Mouse (Mus musculus): ENCODE measurements around the gene Nbeal1.
A peak's percentile ranks its signal among the peaks of the same experiment; 100 is the strongest.
"Not testable (repeated sequence)": the region's sequence is repeated elsewhere in the genome, so short reads cannot be mapped to it uniquely, and the experiment has no call there.

The Nbeal1 gene

DNA sequence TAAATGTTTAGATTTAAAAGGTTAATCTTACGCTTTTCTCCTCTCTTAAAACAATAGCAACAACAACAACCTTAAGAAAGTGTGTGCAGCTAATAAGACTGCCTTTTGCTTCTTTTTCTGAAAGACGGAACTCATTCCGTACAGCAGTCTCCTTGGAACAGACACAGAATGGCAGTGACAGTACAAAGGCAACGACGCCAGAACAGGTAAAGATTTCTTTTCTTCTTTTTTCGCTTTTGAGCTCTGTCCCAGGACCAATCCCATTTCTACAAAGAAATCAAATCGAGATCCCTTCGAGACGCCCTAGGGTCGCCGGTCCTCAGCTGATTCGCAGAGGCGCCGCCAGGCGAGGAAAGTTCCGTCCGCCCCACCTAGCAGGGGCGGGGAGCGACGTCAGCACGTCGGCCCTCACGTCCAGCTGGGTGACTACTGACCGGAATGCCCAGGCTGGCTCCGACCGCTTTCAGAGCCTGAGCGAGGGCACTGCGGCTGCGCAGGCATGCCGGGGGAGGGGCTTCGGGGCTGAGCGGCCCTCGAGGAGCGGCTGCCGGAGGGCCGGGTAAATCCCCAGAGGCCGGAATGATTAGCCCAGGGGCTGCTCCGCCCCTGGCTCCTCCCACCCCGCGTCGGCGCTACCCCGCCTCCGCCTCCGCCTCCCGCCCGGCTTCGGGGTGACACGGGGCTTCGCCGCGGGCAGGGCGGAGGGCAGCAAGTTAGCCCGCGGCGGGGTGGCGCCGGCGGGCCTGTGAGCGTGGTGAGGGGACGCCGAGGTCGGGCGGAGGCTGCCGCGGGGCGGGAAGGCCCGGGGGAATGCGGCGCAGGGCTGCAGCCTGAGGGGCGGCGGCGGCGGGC is at the start of gene Nbeal1:
Gene Nbeal1 (plus strand): TSS at position 668 of the 852 bp plus-strand sequence.
- DNase-seq (ENCODE audit: low spot score) = peak; percentile 100

DNA sequence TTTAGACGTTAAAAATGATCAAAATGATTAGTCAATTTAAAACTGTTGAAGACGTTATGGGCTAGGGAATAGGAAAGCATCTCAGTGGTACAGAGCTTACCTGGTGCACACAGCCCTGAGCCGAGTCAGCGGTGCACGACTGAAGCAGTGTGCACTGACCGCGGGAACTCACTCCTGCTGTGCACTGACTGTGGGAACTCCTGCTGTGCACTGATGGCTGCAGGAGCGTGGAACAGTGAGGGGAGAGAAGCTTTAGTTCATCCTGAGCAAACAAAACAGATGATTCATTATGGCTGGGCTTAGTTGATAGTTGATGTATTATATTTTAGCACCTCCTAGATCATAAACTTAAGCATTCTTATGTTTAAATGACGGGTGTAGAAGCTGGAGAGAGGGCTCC is 43.1 kb upstream of the Nbeal1 start:
- DNase-seq (ENCODE audit: low spot score) = no peak

DNA sequence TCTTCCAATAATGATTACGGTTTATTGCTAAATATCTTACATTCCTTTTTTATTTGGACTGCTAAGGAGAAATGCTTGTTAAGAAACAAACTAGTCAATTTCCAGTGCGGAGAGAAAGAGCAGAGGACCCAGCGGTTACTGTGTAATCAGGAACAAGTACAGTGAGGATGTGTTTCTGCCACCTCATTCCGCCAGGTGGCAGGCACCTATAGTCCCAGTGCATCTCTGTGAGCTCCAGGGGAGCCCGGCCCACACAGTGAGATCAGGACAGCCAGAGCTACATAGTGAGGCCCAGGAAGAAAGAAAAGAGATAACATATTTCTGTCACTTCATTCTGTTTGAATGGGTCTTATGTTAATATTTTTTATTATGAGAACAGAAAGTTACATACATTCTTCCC is 27.7 kb upstream of the Nbeal1 start:
- DNase-seq (ENCODE audit: low spot score) = no peak

DNA sequence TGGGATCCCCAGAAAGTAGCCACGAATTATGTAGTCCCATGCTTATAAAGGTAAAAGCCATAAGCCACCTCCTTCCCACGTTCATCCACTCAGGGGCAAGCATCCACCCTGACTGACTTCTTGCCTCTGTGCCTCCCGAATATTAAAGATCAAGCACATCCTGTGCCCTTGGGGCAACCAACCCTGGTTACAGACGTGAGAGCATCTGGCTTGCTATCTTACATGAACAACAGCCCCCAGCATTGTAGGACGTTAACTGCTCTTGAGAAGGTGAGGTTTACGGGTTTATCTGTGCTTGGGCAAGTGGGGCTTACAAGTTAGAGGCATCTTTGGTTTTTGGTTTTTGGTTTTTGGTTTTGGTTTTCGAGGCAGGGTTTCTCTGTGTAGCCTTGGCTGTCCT is 23.7 kb upstream of the Nbeal1 start:
- DNase-seq (ENCODE audit: low spot score) = no peak

DNA sequence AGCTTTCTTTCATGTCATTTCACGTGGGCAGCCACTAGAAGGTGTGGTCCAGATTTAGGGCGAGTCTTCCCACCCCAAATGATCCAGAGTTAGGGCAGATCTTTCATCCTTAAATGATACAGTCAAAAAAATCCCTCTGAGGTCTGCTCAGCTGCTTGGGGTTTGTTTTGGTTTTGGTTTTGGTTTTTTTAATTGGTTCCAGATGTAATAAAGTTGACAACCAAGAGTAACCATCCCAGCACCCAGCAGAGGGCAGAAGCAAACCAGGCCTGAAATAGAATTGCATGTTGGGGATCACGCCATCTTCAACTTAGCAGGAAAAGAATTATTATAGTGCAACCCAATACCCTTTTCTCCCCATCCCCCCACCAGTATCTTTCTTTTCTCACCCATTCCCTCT is 22.0 kb upstream of the Nbeal1 start:
- DNase-seq (ENCODE audit: low spot score) = peak; percentile 18

DNA sequence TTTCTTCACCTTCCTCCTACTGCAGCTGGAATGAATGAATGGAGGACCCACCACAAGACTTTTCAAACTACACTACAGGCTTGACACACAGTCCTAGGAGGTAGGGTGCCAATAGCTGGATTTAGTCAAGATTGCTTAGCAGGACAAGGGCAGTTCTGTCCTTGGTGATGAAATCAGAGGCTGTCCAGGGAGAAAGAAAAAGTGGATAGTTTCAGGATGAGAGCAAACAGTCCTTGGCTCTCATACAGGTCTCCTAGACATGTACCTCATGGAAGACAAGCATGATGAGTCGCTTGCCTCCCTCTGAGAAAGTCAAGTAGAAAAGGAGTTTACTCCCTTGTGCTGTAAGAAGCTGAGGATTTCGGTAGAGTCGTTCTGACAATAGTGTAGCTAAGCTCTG is 16.7 kb upstream of the Nbeal1 start:
- DNase-seq (ENCODE audit: low spot score) = no peak

- DNase-seq (ENCODE audit: low spot score) = no peak
Measured at GRCm38 (mm10) chr1:60169626-60170025, 10.8 kb upstream of the Nbeal1 start.

DNA sequence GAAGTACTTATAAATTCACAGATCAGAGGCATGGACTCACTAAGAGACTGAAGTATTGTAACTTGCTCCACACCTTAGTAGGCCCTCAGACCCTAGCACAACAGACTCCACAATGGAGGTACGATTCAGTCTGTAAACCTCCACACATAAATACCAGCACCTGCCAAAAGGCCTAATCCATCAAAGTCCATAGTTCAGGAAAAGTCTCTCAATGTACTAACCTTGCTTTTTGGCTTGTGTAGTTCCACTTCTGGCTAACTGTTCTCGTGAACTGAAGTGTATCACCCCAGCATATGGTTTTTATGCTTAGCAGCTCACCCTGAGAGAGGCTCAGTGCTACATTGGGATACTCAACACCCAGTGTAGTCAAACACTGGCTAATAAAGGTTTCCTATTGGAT is 10.1 kb upstream of the Nbeal1 start:
- DNase-seq (ENCODE audit: low spot score) = no peak

DNA sequence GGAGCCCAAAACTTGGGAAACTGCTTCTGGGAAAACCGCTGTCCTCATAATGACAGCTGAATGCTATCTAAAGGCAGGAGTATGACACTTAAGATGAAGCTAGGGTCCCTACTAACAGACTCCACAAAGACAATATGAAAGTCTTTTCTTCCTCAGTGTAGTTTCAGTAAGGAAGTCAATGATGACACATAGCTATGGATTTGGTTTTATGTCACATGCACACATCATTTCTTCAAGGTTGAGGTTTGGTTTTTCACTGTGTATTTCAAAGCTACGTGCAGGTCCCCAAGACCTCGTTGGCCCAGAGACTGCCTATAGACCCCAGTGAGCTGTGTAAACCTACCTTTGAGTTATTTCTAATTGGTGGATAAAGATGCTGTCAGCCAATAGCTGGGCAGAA is 7.3 kb upstream of the Nbeal1 start:
- no peak for DNase-seq (ENCODE audit: low spot score)

DNA sequence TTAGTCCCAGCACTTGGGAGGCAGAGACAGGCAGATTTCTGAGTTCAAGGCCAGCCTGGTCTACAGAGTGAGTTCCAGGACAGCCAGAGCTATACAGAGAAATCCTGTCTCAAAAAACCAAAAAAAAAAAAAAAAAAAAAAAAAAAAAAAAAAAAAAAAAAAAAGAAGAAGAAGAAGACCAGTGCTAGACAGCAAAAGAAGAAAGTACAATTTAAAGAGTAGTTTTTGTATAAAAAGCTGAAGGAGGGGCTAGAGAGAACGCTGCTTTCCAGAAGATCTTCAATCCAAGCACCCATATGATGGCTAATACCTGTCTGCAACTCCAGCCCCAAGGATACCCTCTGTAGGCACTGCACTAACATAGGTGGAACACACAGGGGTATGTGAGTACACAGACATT is 2.6 kb upstream of the Nbeal1 start:
- not testable (repeated sequence) for DNase-seq (ENCODE audit: low spot score)

GRCm38 (mm10) chr1:60179376-60179775 is 1.0 kb upstream of the Nbeal1 start:
- no peak for DNase-seq (ENCODE audit: low spot score)

DNA sequence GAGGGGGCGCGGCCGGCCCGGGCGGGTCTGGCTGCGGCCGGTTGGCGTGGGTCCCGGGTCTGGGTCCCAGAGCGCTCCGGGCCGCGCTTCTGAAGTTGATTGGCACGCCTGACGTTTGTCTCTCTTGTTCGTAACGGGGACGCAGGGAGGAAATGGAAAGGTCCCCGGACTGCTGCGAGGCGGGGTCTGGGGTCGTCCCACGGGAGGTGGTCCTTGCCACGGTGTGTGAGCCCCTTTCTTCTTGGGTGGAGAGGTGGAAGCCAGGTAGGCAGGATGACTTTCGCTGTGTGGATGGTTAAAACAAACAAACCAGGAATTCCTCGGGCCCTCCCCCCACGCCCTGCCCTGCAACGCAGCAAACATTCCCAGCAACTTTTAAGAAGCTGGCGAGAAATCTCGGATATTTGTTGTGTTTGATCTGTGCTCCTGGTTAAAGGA is 404 bp downstream of the Nbeal1 start:
- DNase-seq (ENCODE audit: low spot score) = no peak

GRCm38 (mm10) chr1:60188454-60188853 is 8.1 kb downstream of the Nbeal1 start:
- no peak for DNase-seq (ENCODE audit: low spot score)

DNA sequence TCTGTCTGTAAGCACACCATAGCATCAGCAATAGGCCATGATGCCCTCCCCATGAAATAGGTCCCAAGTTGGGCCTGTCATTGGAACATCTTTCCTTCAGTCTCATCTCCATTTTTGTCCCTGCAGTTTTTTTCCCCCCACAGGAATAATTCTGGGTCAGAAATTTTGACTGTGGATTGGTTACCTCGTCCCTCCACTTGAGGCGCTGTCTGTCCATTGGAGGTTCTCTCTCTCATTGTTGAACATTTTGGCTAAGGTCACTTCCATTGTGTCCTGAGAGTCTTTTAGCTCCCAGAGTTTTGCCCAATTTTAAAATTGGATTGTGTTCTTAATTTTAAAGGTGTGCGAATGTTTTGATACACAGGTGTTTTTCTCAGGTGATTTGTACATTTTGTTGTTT is 16.4 kb downstream of the Nbeal1 start:
- no peak for DNase-seq (ENCODE audit: low spot score)

DNA sequence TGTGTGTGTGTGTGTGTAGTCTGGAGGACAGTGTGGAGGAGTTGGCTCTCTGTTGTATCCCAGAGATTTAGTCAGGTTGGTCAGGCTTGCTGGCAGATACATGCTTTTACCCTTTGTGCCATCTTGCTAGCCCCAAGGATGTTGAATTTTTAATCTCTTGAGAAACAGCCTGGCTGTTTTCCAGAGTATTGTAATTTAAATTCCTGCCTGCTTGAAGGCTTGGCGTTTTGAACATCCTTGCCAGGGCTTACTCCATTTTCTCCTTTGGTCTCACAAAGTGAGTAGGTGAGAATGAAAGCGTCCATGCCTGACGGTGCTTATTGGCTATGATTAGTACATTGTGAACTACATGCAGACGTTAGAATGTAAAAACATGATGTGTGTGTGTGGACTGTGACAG is 18.6 kb downstream of the Nbeal1 start:
- DNase-seq (ENCODE audit: low spot score) = no peak

DNA sequence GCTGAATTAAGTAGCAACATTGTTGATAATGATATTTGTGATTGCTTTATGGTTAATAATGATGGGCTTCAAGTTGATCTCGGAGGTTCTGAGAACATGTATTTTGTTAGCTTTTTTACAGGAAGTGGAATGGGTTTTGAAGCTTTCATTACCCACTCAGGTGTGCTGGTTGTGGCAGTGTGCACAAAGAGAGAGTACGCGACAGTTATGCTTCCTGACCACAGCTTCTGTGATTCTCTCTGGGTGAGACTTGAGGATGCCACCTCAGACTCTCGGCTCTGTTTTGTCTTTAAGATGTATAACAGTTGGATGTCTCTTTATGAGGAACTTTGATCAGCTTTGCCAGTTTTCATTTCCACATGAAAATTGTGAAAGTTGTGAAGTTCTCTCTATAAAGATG is 55.9 kb downstream of the Nbeal1 start:
- DNase-seq (ENCODE audit: low spot score) = no peak

- no peak for DNase-seq (ENCODE audit: low spot score)
Measured at GRCm38 (mm10) chr1:60240430-60240829, 60.0 kb downstream of the Nbeal1 start.

- DNase-seq (ENCODE audit: low spot score) = no peak
Measured at GRCm38 (mm10) chr1:60268113-60268512, 87.7 kb downstream of the Nbeal1 start.

DNA sequence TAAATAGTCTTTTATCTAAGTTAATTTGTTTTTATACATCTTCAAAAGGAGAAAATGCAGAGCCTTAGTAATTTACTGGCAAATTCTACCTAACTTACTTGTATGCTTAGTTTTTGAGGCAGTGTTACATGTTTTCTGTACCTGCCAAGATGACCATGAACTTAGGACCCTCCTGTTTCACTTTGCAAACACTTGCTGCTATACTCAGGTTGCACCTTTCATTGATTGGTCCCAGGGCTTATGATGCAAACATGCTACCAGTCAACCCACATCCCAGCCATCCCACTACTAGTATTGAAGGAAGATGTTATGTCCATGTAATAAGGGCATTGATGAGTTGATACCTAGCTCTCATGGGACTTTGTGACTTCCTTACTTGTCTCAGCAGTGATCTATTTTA is 88.9 kb downstream of the Nbeal1 start:
- DNase-seq (ENCODE audit: low spot score) = no peak

DNA sequence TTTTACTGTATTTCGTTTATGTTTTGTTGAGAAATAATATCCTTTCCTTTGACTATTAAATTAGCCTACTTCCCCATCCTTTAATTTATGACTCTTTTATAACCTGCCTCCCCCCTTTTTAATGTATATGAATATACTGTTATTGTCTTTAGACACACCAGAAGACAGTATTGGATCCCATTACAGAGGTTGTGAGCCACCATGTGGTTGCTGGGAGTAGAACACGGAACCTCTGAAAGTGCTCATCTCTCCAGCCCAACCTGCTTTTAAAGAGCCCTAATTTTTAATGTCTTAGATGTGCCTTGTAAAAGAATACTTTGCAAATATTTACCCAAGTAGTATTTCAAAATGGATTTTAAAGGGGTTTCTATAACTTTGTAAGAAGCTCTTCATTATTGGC is 92.1 kb downstream of the Nbeal1 start:
- DNase-seq (ENCODE audit: low spot score) = no peak

DNA sequence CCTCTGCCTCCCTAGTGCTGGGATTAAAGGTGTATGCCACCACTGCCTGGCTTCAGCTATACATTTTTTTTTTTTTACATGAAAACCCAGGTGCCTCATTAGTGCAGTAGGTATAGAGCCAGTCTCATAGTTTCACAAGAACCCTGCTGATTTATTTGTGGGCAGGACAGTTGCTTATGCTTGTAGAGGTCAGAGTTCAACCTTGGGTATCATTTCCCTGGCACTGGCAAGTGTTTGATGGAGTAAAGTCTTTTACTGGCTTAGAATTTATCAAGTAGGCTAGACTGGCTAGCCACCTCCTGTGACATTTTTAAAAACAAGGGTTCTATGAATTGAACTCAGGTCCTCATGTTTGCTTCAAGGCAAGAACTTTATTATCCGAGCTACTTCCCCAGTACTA is 113.5 kb downstream of the Nbeal1 start:
- DNase-seq (ENCODE audit: low spot score) = no peak

- peak; percentile 89 for DNase-seq (ENCODE audit: low spot score)
Measured at GRCm38 (mm10) chr1:60342808-60343629, 162.6 kb downstream of the Nbeal1 start, which contains the start of gene Cyp20a1. Cyp20a1 (plus strand) TSS chr1:60343323.

Data from ovary, postnatal 36 days (tissue).